Mouse (Mus musculus) hindbrain, embryonic 10.5 days (tissue): ENCODE measurements around the gene Hoxa2. TPM values are rescaled to one million over a fixed set of nuclear protein-coding genes. Genes with fewer than 3 reads are reported as not detected.
A peak's percentile ranks its signal among the peaks of the same experiment; 100 is the strongest.

Experiments used
- DNase-seq: peaks from one replicate; pipeline ENCODE4 v3.0.0-alpha.2; 2017; ENCODE audit warnings: low spot score
- H3K27ac ChIP-seq: fragments of 300-500 bp; sonication (generic); 2 replicates; pipeline ENCODE4 v1.5.1; 2016; ENCODE audit warnings: mild to moderate bottlenecking, moderate library complexity
- H3K27me3 ChIP-seq: fragments of 300-500 bp; sonication (generic); 2 replicates; pipeline ENCODE4 v1.6.1; 2016; ENCODE audit warnings: mild to moderate bottlenecking; ENCODE audit not compliant: poor library complexity, insufficient read depth, severe bottlenecking
- H3K36me3 ChIP-seq: fragments of 300-500 bp; sonication (generic); 2 replicates; pipeline ENCODE4 v1.6.1; 2016; ENCODE audit warnings: mild to moderate bottlenecking, moderate library complexity
- H3K4me1 ChIP-seq: fragments of 300-500 bp; sonication (generic); replicated peaks from 2 replicates; pipeline ENCODE4 v1.6.1; 2016; ENCODE audit warnings: mild to moderate bottlenecking
- H3K4me3 ChIP-seq: fragments of 300-500 bp; sonication (generic); 2 replicates; pipeline ENCODE4 v1.5.1; 2016; ENCODE audit warnings: mild to moderate bottlenecking, moderate library complexity
- H3K9me3 ChIP-seq: fragments of 300-500 bp; sonication (generic); 2 replicates; pipeline ENCODE4 v1.6.1; 2016; ENCODE audit warnings: mild to moderate bottlenecking, moderate library complexity
- WGBS: fragments of 180-500 bp; shearing (Covaris S2); methylation state at CpG from one replicate; pipeline ENCODE4 v1.1.7; 2016; 5-methylcytosine and 5-hydroxymethylcytosine counted together
- polyA plus RNA-seq: library from polyadenylated mRNA; unstranded; fragments of >200 nt; fragmentation: Nextera tagmentation; extraction: Ambion mirVana; gene quantifications from 2 replicates; pipeline ENCODE4 v1.2.1, GENCODE M21; 2016

The Hoxa2 gene
- polyA plus RNA-seq, 1 experiment from 2014 or later, result 56.9 TPM

GRCm38 (mm10) chr6:52156551-52157200, 8.0 kb downstream of the Hoxa2 start:
- Histone ChIP-seq H3K27me3 (peaks cover 100% of the 10 kb centered on the region), H3K9me3 (no peaks in the 10 kb centered on the region), H3K4me1 (peaks cover 32% of the 10 kb centered on the region), H3K4me3 (no peak overlapping the region), H3K36me3 (no peaks in the 10 kb centered on the region), H3K27ac (no peak overlapping the region)
- 2% methylated on average over 20 of the region's 20 CpGs for WGBS
- peak; percentile 35 for DNase-seq

- peaks cover 100% of the 10 kb centered on the region for H3K27me3 ChIP-seq
- no peak overlapping the region for H3K4me3 ChIP-seq
- no peak for DNase-seq
- WGBS, result 47% methylated on average over 3 of the region's 3 CpGs
- no peak overlapping the region for H3K27ac ChIP-seq
- peaks cover 32% of the 10 kb centered on the region for H3K4me1 ChIP-seq
- no peaks in the 10 kb centered on the region for H3K9me3 ChIP-seq
- no peaks in the 10 kb centered on the region for H3K36me3 ChIP-seq
Observed at GRCm38 (mm10) chr6:52155471-52155870, 9.2 kb downstream of the Hoxa2 start.

GRCm38 (mm10) chr6:52154044-52154443, 10.6 kb downstream of the Hoxa2 start:
- no peaks in the 10 kb centered on the region for H3K9me3 ChIP-seq
- peaks cover 100% of the 10 kb centered on the region for H3K27me3 ChIP-seq
- 6% methylated on average over 5 of the region's 5 CpGs for WGBS
- no peak overlapping the region for H3K27ac ChIP-seq
- DNase-seq, result no peak
- no peaks in the 10 kb centered on the region for H3K36me3 ChIP-seq
- H3K4me3 ChIP-seq, result no peak overlapping the region
- peaks cover 19% of the 10 kb centered on the region for H3K4me1 ChIP-seq

GRCm38 (mm10) chr6:52153270-52153669, 11.4 kb downstream of the Hoxa2 start:
- no peaks in the 10 kb centered on the region for H3K36me3 ChIP-seq
- no peak overlapping the region for H3K27ac ChIP-seq
- peaks cover 100% of the 10 kb centered on the region for H3K27me3 ChIP-seq
- H3K4me1 ChIP-seq, result peaks cover 11% of the 10 kb centered on the region
- 1% methylated on average over 6 of the region's 6 CpGs for WGBS
- no peak overlapping the region for H3K4me3 ChIP-seq
- H3K9me3 ChIP-seq, result no peaks in the 10 kb centered on the region
- DNase-seq, result peak; percentile 24

GRCm38 (mm10) chr6:52152226-52153193, 12.1 kb downstream of the Hoxa2 start:
- WGBS, result 3% methylated on average over 16 of the region's 16 CpGs

GRCm38 (mm10) chr6:52151571-52151970, 13.1 kb downstream of the Hoxa2 start:
- peaks cover 100% of the 10 kb centered on the region for H3K27me3 ChIP-seq
- H3K9me3 ChIP-seq, result no peaks in the 10 kb centered on the region
- H3K36me3 ChIP-seq, result no peaks in the 10 kb centered on the region
- no peak overlapping the region for H3K27ac ChIP-seq
- H3K4me1 ChIP-seq, result 0 out of 2 replicates have a peak, but pooled peaks cover 5% of the 10 kb centered on the region
- no peak for DNase-seq
- WGBS, result 8% methylated on average over 4 of the region's 4 CpGs
- no peak overlapping the region for H3K4me3 ChIP-seq

More at GRCm38 (mm10) chr6:52152226-52153193, 12.1 kb downstream of the Hoxa2 start:
- Histone ChIP-seq H3K27me3 (peaks cover 100% of the 10 kb centered on the region), H3K27ac (no peak overlapping the region), H3K4me1 (0 out of 2 replicates have a peak, but pooled peaks cover 5% of the 10 kb centered on the region), H3K4me3 (no peak overlapping the region), H3K9me3 (no peaks in the 10 kb centered on the region), H3K36me3 (no peaks in the 10 kb centered on the region)
- peak; percentile 38 for DNase-seq

GRCm38 (mm10) chr6:52150401-52150966, 14.1 kb downstream of the Hoxa2 start:
- WGBS, result 6% methylated on average over 16 of the region's 16 CpGs
- H3K4me3 ChIP-seq, result peak overlapping the region; percentile 11; the same call in 1 of the 2 replicates
- 0 out of 2 replicates have a peak, but pooled peaks cover 5% of the 10 kb centered on the region for H3K4me1 ChIP-seq
- no peak overlapping the region for H3K27ac ChIP-seq
- DNase-seq, result no peak
- H3K36me3 ChIP-seq, result no peaks in the 10 kb centered on the region
- H3K9me3 ChIP-seq, result no peaks in the 10 kb centered on the region
- peaks cover 100% of the 10 kb centered on the region for H3K27me3 ChIP-seq

- Histone ChIP-seq H3K27me3 (peaks cover 4% of the 10 kb centered on the region; the same call in 1 of the 2 replicates), H3K4me3 (no peak overlapping the region), H3K36me3 (no peaks in the 10 kb centered on the region), H3K9me3 (no peaks in the 10 kb centered on the region), H3K4me1 (peaks cover 14% of the 10 kb centered on the region), H3K27ac (no peak overlapping the region)
- no peak for DNase-seq
- 92% methylated on average over 5 of the region's 5 CpGs for WGBS
Observed at GRCm38 (mm10) chr6:52139115-52139514, 25.5 kb downstream of the Hoxa2 start.

- Histone ChIP-seq H3K9me3 (no peaks in the 10 kb centered on the region), H3K27ac (no peak overlapping the region), H3K27me3 (peaks cover 3% of the 10 kb centered on the region; the same call in 1 of the 2 replicates), H3K4me3 (no peak overlapping the region), H3K36me3 (no peaks in the 10 kb centered on the region), H3K4me1 (peaks cover 14% of the 10 kb centered on the region)
- no peak for DNase-seq
- WGBS, result 74% methylated on average over 10 of the region's 10 CpGs
Observed at GRCm38 (mm10) chr6:52138576-52138975, 26.1 kb downstream of the Hoxa2 start.

- Histone ChIP-seq H3K4me1 (peaks cover 14% of the 10 kb centered on the region), H3K9me3 (no peaks in the 10 kb centered on the region), H3K4me3 (no peak overlapping the region), H3K36me3 (no peaks in the 10 kb centered on the region), H3K27me3 (no peaks in the 10 kb centered on the region), H3K27ac (no peak overlapping the region)
- DNase-seq, result peak; percentile 31
- 62% methylated on average over 9 of the region's 9 CpGs for WGBS
Observed at GRCm38 (mm10) chr6:52137841-52138535, 26.6 kb downstream of the Hoxa2 start.

- 88% methylated on average over 4 of the region's 4 CpGs for WGBS
- Histone ChIP-seq H3K4me3 (no peak overlapping the region), H3K27me3 (no peaks in the 10 kb centered on the region), H3K4me1 (peaks cover 15% of the 10 kb centered on the region), H3K27ac (no peak overlapping the region), H3K36me3 (no peaks in the 10 kb centered on the region), H3K9me3 (0 out of 2 replicates have a peak, but pooled peaks cover 4% of the 10 kb centered on the region)
- no peak for DNase-seq
Observed at GRCm38 (mm10) chr6:52123673-52124072, 41.0 kb downstream of the Hoxa2 start.

- H3K4me1 ChIP-seq, result peaks cover 25% of the 10 kb centered on the region
- no peak for DNase-seq
- H3K36me3 ChIP-seq, result no peaks in the 10 kb centered on the region
- peaks cover 10% of the 10 kb centered on the region for H3K27me3 ChIP-seq
- no peak overlapping the region for H3K4me3 ChIP-seq
- H3K27ac ChIP-seq, result no peak overlapping the region
- H3K9me3 ChIP-seq, result no peaks in the 10 kb centered on the region
- 65% methylated on average over 3 of the region's 3 CpGs for WGBS
Observed at GRCm38 (mm10) chr6:52121173-52121572, 43.5 kb downstream of the Hoxa2 start.
